Mouse (Mus musculus) liver, adult 2 months (tissue): Measurements from ENCODE around the gene Traf2. TPM values are rescaled to one million over a fixed set of nuclear protein-coding genes. Genes with fewer than 3 reads are reported as not detected.

Experiments
- DNase-seq: peaks from one replicate; pipeline ENCODE4 v3.0.0-alpha.2; 2011; ENCODE audit warnings: low read depth, low spot score; ENCODE audit errors: extremely low read depth
- H3K27ac ChIP-seq: fragments of 200-500 bp; replicated peaks from 2 replicates; pipeline ENCODE4 v1.5.1; 2012; ENCODE audit warnings: low read depth, mild to moderate bottlenecking, control low read depth, inconsistent platforms, low read length; ENCODE audit not compliant: insufficient read depth
- H3K27me3 ChIP-seq: fragments of 200-500 bp; 2 replicates; pipeline ENCODE4 v1.6.1; 2012; ENCODE audit warnings: mild to moderate bottlenecking, moderate library complexity, low read length, inconsistent platforms; ENCODE audit not compliant: control insufficient read depth, insufficient read depth
- H3K36me3 ChIP-seq: fragments of 200-500 bp; 2 replicates; pipeline ENCODE4 v1.6.1; 2012; ENCODE audit warnings: low read length, inconsistent platforms; ENCODE audit not compliant: control insufficient read depth, insufficient read depth
- H3K4me1 ChIP-seq: fragments of 200-500 bp; 2 replicates; pipeline ENCODE4 v1.6.1; 2011; ENCODE audit warnings: low read length; ENCODE audit not compliant: control insufficient read depth, insufficient read depth
- H3K4me3 ChIP-seq: fragments of 200-500 bp; 2 replicates; pipeline ENCODE4 v1.5.1; 2011; ENCODE audit warnings: low read depth, mild to moderate bottlenecking, control low read depth, low read length, moderate library complexity; ENCODE audit not compliant: insufficient read depth
- H3K79me2 ChIP-seq: fragments of 200-500 bp; 2 replicates; pipeline ENCODE4 v1.6.1; 2012; ENCODE audit warnings: inconsistent platforms, mild to moderate bottlenecking, low read length, moderate library complexity; ENCODE audit not compliant: control insufficient read depth, insufficient read depth
- H3K9ac ChIP-seq: fragments of 200-500 bp; 2 replicates; pipeline ENCODE4 v1.6.1; 2012; ENCODE audit warnings: low read depth, mild to moderate bottlenecking, control low read depth, inconsistent platforms, low read length
- CTCF ChIP-seq: fragments of 200-500 bp; IDR thresholded peaks from 2 replicates; pipeline ENCODE4 v1.5.1; 2011; ENCODE audit warnings: low read depth, low read length, control low read depth
- POLR2A ChIP-seq: fragments of 200-500 bp; IDR thresholded peaks from 2 replicates; pipeline ENCODE4 v1.6.1; 2011; ENCODE audit warnings: low read length, control low read depth; ENCODE audit not compliant: insufficient read depth; ENCODE audit errors: extremely low read depth
- WGBS: fragments of 180-500 bp; shearing (Covaris S2); methylation state at CpG from one replicate; pipeline ENCODE4 v1.1.7; 2018; 5-methylcytosine and 5-hydroxymethylcytosine counted together
- polyA plus RNA-seq: library from polyadenylated mRNA; depleted of rRNA; stranded (reverse); fragments of >200 nt; gene quantifications from 2 replicates; pipeline ENCODE4 v1.2.3, GENCODE M21; 2012; rRNA removed
- total RNA-seq: library from RNA; depleted of rRNA; stranded (reverse); fragments of >200 nt; gene quantifications from 2 replicates; pipeline ENCODE4 v1.2.3, GENCODE M21; 2014; rRNA removed

Traf2 gene
- total RNA-seq: 4.0 and 5.2 TPM in 2 replicates
- 7.0 and 9.9 TPM in 2 replicates for polyA plus RNA-seq

DNA sequence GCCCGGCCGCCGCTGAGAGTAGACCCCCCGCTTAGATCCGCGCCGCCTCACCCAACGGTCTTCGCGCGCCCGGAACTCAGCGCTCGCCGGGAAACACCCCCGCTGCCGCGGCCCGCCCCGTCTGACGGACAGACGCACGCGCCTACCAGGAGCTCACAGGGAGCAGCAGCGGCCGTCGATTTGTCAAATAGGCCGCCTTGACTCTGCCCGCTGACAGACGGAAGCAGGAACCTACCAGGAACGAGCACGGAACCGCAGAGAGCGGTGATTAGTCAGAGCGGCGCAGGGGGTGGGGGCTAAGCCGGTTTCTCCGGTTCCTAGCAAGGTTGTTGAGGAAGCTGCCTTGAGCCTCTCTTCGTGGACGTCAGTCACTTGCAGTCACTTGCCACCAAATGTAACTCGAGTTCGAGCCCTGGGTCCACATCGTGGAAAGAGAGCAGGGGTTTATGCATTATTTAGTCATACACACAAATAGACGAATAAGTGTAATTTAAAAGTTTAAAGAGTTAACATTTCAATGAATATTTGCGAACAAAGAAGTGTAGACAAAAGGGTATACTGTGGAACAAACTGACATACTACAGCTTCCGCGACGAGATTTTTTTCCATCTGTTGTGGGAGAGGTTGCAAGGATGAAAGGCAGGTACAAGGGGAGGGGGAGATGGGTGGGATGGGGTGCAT is at the start of gene Traf2:
Traf2 (minus strand) TSS at position 130 of the 681 bp plus-strand sequence.
- H3K27me3 ChIP-seq: no peaks in the 10 kb centered on the region
- peaks cover 24% of the 10 kb centered on the region for H3K79me2 ChIP-seq
- peak within 1 kb of the TSS; percentile 68 for H3K4me3 ChIP-seq
- no peaks in the 10 kb centered on the region for H3K36me3 ChIP-seq
- 2% methylated on average over 48 of the region's 48 CpGs for WGBS
- H3K9ac ChIP-seq: peak within 1 kb of the TSS; percentile 80
- peaks cover 5% of the 10 kb centered on the region for H3K4me1 ChIP-seq
- TF ChIP-seq POLR2A (peak; percentile 52; the same call in 1 of the 2 replicates), CTCF (no peak)
- DNase-seq: peak; percentile 94
- H3K27ac ChIP-seq: peak within 1 kb of the TSS; percentile 80

DNA sequence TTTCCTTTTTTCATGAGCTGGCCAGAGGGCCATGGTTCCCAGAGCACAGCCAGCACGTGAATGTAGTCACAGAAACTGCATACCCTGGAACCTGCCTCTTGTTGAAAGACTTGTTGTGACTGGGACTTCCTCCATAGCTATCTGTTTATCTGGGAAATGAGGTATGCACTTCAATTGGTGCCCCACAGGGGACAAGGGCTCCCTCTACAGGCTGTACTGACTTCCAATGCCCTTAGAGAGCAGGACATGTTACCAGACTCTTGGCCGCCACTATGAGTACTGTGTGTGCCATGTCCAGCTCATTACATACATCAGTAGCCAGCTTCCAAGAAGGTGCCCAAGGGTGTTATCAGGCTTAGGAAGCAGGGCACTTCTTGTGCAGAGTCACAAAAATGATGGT is 45.1 kb upstream of the Traf2 start:
- Histone ChIP-seq H3K4me1 (no peaks in the 10 kb centered on the region), H3K4me3 (no peak overlapping the region), H3K9ac (no peak overlapping the region), H3K27me3 (no peaks in the 10 kb centered on the region), H3K36me3 (peaks cover 54% of the 10 kb centered on the region), H3K27ac (no peak overlapping the region), H3K79me2 (no peaks in the 10 kb centered on the region)
- TF ChIP-seq CTCF (peak; percentile 60), POLR2A (no peak)
- peak; percentile 42 for DNase-seq
- 84% methylated on average over 2 of the region's 2 CpGs for WGBS

DNA sequence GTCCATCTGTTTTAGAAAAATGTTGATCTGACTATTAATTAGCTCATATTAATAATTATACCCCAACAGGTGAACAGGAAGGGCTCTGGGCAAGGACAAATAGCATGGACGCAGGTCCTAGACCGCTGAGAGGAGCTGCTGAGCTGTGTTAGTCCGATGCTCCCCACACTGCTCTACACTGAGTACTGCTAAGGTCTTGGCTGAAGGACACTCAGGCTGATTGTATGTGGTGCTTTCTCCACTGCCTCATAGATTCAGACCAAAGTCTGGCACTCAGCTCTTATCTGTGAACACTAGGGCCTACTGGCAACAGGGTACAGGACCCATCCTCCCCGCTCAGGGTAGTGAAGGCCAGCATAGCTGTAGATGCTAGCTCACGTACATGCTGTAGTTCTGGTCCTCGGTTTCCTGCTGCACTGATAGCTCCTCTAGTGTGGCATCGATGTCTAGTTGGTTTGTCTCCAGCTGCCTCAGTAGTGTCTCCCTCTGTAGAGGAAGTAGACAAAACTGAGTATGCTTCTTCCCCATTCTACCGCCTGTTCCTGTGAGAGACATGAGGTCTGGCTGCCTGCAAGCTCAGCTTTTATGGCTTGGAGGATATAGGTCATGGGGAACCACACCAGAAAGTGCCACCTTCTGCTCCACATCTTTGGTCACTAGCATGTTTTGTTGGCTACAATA is 41.6 kb upstream of the Traf2 start:
- Histone ChIP-seq H3K27me3 (no peaks in the 10 kb centered on the region), H3K27ac (no peak overlapping the region), H3K4me3 (no peak overlapping the region), H3K4me1 (no peaks in the 10 kb centered on the region), H3K79me2 (no peaks in the 10 kb centered on the region), H3K36me3 (peaks cover 36% of the 10 kb centered on the region), H3K9ac (no peak overlapping the region)
- no peak for TF ChIP-seq CTCF
- TF ChIP-seq POLR2A: no peak
- DNase-seq: peak; percentile 29
- 91% methylated on average over 8 of the region's 8 CpGs for WGBS

DNA sequence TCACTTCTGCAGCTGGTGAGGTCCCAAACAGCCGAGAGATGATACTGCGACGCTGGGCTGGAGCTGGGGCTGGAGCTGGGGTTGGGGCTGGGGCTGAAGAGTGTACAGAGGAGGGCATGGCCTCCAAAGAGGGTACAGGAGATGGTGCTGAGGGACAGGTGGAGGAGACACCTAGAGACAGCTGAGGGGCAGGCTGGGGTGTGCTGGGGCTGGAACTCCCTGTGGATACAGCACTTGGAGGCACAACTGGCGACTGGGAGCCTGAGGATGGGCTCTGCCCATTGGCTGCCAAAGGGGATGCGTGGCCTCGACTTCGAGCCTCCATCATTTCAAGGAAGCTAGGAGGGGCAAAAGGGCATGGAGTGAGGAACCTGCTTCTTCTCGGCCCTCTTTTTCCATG is 40.5 kb upstream of the Traf2 start:
- Histone ChIP-seq H3K36me3 (peaks cover 30% of the 10 kb centered on the region), H3K4me3 (no peak overlapping the region), H3K79me2 (no peaks in the 10 kb centered on the region), H3K27me3 (no peaks in the 10 kb centered on the region), H3K4me1 (no peaks in the 10 kb centered on the region), H3K9ac (no peak overlapping the region), H3K27ac (no peak overlapping the region)
- no peak for DNase-seq
- WGBS: 91% methylated on average over 8 of the region's 8 CpGs
- TF ChIP-seq CTCF: no peak
- no peak for TF ChIP-seq POLR2A

- no peaks in the 10 kb centered on the region for H3K79me2 ChIP-seq
- H3K36me3 ChIP-seq: peaks cover 16% of the 10 kb centered on the region; the same call in 1 of the 2 replicates
- DNase-seq: no peak
- no peak overlapping the region for H3K9ac ChIP-seq
- peaks cover 2% of the 10 kb centered on the region; the same call in 1 of the 2 replicates for H3K4me1 ChIP-seq
- H3K4me3 ChIP-seq: no peak overlapping the region
- TF ChIP-seq POLR2A (no peak), CTCF (no peak)
- no peaks in the 10 kb centered on the region for H3K27me3 ChIP-seq
- WGBS: 63% methylated on average over 3 of the region's 3 CpGs
- H3K27ac ChIP-seq: no peak overlapping the region
Observed at GRCm38 (mm10) chr2:25585601-25586000, 38.9 kb upstream of the Traf2 start.

DNA sequence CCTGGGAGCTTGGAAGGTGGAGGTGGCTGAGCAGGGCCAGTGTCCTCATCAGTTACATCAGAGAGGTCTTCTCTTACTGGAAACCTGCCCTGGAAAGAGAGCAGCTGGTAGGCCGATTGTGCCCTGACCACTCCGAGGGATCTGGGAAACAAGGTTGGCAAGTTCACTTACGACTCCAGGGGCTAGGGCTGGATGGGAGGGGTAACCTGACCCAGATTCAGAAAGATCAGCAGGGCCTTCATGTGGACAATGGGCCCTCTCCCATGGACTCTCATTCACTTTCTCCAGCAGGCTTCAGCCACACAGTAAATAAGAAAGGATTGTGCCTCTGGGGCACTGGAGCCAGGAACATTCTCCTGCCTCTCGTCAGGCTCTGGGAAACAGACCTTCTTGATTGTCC is 38.1 kb upstream of the Traf2 start:
- Histone ChIP-seq H3K9ac (no peak overlapping the region), H3K4me1 (peaks cover 2% of the 10 kb centered on the region), H3K36me3 (peaks cover 11% of the 10 kb centered on the region; the same call in 1 of the 2 replicates), H3K27me3 (peaks cover 1% of the 10 kb centered on the region), H3K27ac (no peak overlapping the region), H3K79me2 (no peaks in the 10 kb centered on the region), H3K4me3 (no peak overlapping the region)
- TF ChIP-seq CTCF (no peak), POLR2A (no peak)
- WGBS: 93% methylated on average over 4 of the region's 4 CpGs
- DNase-seq: no peak
